Mouse (Mus musculus): Measurements from ENCODE around the gene Kif3b. TPM values are rescaled to one million over a fixed set of nuclear protein-coding genes. Genes with fewer than 3 reads are reported as not detected.

Gene Kif3b
- total RNA-seq, 1 experiment from 2014 or later = 13.2 TPM

Other genes starting within 250 kb of the Kif3b start
- gene Ccm2l, start 225.5 kb upstream of the Kif3b start, total RNA-seq (2017) = 0.73 TPM in 1 of 2 replicates, not detected in the other
- 2.2 and 5.9 TPM in 2 replicates for gene Hck, start 182.9 kb upstream of the Kif3b start, total RNA-seq (2017)
- gene Tm9sf4, start 130.1 kb upstream of the Kif3b start, total RNA-seq (2017) = 80.5 and 106 TPM in 2 replicates
- gene Tspyl3, start 66.0 kb upstream of the Kif3b start, total RNA-seq (2017) = 10.8 and 11.8 TPM in 2 replicates
- gene Plagl2, start 50.0 kb upstream of the Kif3b start, total RNA-seq (2017) = 4.9 and 11.2 TPM in 2 replicates
- gene Pofut1, start 49.9 kb upstream of the Kif3b start, total RNA-seq (2017) = 21.7 and 23.2 TPM in 2 replicates
- gene Asxl1, start 54.4 kb downstream of the Kif3b start, total RNA-seq (2017) = 27.6 and 42.3 TPM in 2 replicates
- gene 4930404H24Rik, start 201.4 kb downstream of the Kif3b start, total RNA-seq (2017) = not detected in 2 replicates
- gene Nol4l, start 238.6 kb downstream of the Kif3b start, total RNA-seq (2017) = 7.3 and 7.4 TPM in 2 replicates